Mouse (Mus musculus) forebrain, embryonic 11.5 days (tissue): Measurements from ENCODE around the gene Gldn. TPM values are rescaled to one million over a fixed set of nuclear protein-coding genes. Genes with fewer than 3 reads are reported as not detected.

ENCODE experiments used
- ATAC-seq: fragments of 200-750 bp; cut with Nextera tagmentation; replicated peaks from 2 replicates; pipeline ENCODE4 v1.8.0; 2017; ENCODE audit warnings: moderate TSS enrichment; ENCODE audit not compliant: low FRiP score
- DNase-seq: peaks from one replicate; pipeline ENCODE4 v3.0.0-alpha.2; 2017; ENCODE audit warnings: low spot score
- H3K27ac ChIP-seq: fragments of 300-500 bp; sonication (generic); 2 replicates; pipeline ENCODE4 v1.5.1; 2014; ENCODE audit warnings: low read depth, low read length
- H3K27me3 ChIP-seq: fragments of 300-500 bp; sonication (generic); 2 replicates; pipeline ENCODE4 v1.6.1; 2014; ENCODE audit warnings: mild to moderate bottlenecking, low read length, mixed read lengths; ENCODE audit not compliant: control insufficient read depth, insufficient read depth
- H3K36me3 ChIP-seq: fragments of 300-500 bp; sonication (generic); 2 replicates; pipeline ENCODE4 v1.6.1; 2014; ENCODE audit warnings: mild to moderate bottlenecking, low read length, moderate library complexity, mixed read lengths; ENCODE audit not compliant: control insufficient read depth, insufficient read depth
- H3K4me1 ChIP-seq: fragments of 300-500 bp; sonication (generic); replicated peaks from 2 replicates; pipeline ENCODE4 v1.6.1; 2014; ENCODE audit warnings: low read length, mixed read lengths; ENCODE audit not compliant: control insufficient read depth, insufficient read depth
- H3K4me2 ChIP-seq: fragments of 300-500 bp; sonication (generic); 2 replicates; pipeline ENCODE4 v1.6.1; 2014; ENCODE audit warnings: low read depth, mild to moderate bottlenecking, low read length, moderate library complexity, mixed read lengths; ENCODE audit not compliant: severe bottlenecking
- H3K4me3 ChIP-seq: fragments of 300-500 bp; sonication (generic); 2 replicates; pipeline ENCODE4 v1.5.1; 2014; ENCODE audit warnings: low read depth, low read length
- H3K9ac ChIP-seq: fragments of 300-500 bp; sonication (generic); 2 replicates; pipeline ENCODE4 v1.6.1; 2014; ENCODE audit warnings: low read length
- H3K9me3 ChIP-seq: fragments of 300-500 bp; sonication (generic); 2 replicates; pipeline ENCODE4 v1.6.1; 2016; ENCODE audit warnings: low read length, mixed read lengths; ENCODE audit not compliant: control insufficient read depth
- WGBS: fragments of 180-500 bp; shearing (Covaris S2); extraction: QIAGEN DNeasy Blood & Tissue Kit; methylation state at CpG from one replicate; pipeline ENCODE4 v1.1.7; 2014; 5-methylcytosine and 5-hydroxymethylcytosine counted together
- polyA plus RNA-seq: library from polyadenylated mRNA; unstranded; fragments of >200 nt; fragmentation: Nextera tagmentation; extraction: Ambion mirVana; gene quantifications from 2 replicates; pipeline ENCODE4 v1.2.1, GENCODE M21; 2014

Gldn gene
- 0.11 TPM in 1 of 2 replicates, not detected in the other for polyA plus RNA-seq

GRCm38 (mm10) chr9:54286331-54286987 lies at the start of gene Gldn:
Gene Gldn, plus strand, starts transcription at chr9:54286486.
- Histone ChIP-seq H3K4me3 (peak within 1 kb of the TSS; percentile 39), H3K9ac (peak within 1 kb of the TSS; percentile 55), H3K9me3 (no peaks in the 10 kb centered on the region), H3K4me2 (peak within 1 kb of the TSS; percentile 94), H3K4me1 (0 out of 2 replicates have a peak, but pooled peaks cover 2% of the 10 kb centered on the region), H3K27ac (no peak within 1 kb of the TSS), H3K27me3 (peaks cover 5% of the 10 kb centered on the region; the same call in 1 of the 2 replicates), H3K36me3 (no peaks in the 10 kb centered on the region)
- ATAC-seq (peak; percentile 56; the same call in 1 of the 2 replicates), DNase-seq (peak; percentile 70)
- 2% methylated on average over 61 of the region's 61 CpGs for WGBS

- 82% methylated on average over 3 of the region's 3 CpGs for WGBS
- DNase-seq: no peak
- no peak overlapping the region for H3K4me2 ChIP-seq
- H3K4me1 ChIP-seq: no peaks in the 10 kb centered on the region
- no peak overlapping the region for H3K9ac ChIP-seq
- no peak overlapping the region for H3K4me3 ChIP-seq
- H3K36me3 ChIP-seq: no peaks in the 10 kb centered on the region
- no peak for ATAC-seq
- no peaks in the 10 kb centered on the region for H3K27me3 ChIP-seq
- no peaks in the 10 kb centered on the region for H3K9me3 ChIP-seq
- H3K27ac ChIP-seq: no peak overlapping the region
Observed at GRCm38 (mm10) chr9:54244869-54245665, 41.2 kb upstream of the Gldn start.

- DNase-seq (no peak), ATAC-seq (no peak)
- Histone ChIP-seq H3K9me3 (no peaks in the 10 kb centered on the region), H3K4me1 (no peaks in the 10 kb centered on the region), H3K9ac (no peak overlapping the region), H3K27me3 (no peaks in the 10 kb centered on the region), H3K4me2 (no peak overlapping the region), H3K4me3 (no peak overlapping the region), H3K27ac (no peak overlapping the region), H3K36me3 (no peaks in the 10 kb centered on the region)
- 89% methylated on average over 4 of the region's 4 CpGs for WGBS
Observed at GRCm38 (mm10) chr9:54264754-54265153, 21.5 kb upstream of the Gldn start.

- Histone ChIP-seq H3K9me3 (no peaks in the 10 kb centered on the region), H3K4me1 (no peaks in the 10 kb centered on the region), H3K27me3 (no peaks in the 10 kb centered on the region), H3K9ac (no peak within 1 kb of the TSS), H3K4me2 (no peak within 1 kb of the TSS), H3K27ac (no peak within 1 kb of the TSS), H3K4me3 (no peak within 1 kb of the TSS), H3K36me3 (no peaks in the 10 kb centered on the region)
- no peak for ATAC-seq
- 87% methylated on average over 7 of the region's 7 CpGs for WGBS
- no peak for DNase-seq
Observed at GRCm38 (mm10) chr9:54268010-54268409, 18.3 kb upstream of the Gldn start, which contains the start of gene Cyp19a1. Gene Cyp19a1, minus strand, starts transcription at chr9:54268110.

- no peak overlapping the region for H3K4me2 ChIP-seq
- H3K9ac ChIP-seq: no peak overlapping the region
- no peak for DNase-seq
- H3K27me3 ChIP-seq: no peaks in the 10 kb centered on the region
- 87% methylated on average over 6 of the region's 6 CpGs for WGBS
- H3K4me1 ChIP-seq: no peaks in the 10 kb centered on the region
- H3K9me3 ChIP-seq: no peaks in the 10 kb centered on the region
- no peak overlapping the region for H3K4me3 ChIP-seq
- ATAC-seq: no peak
- H3K27ac ChIP-seq: no peak overlapping the region
- H3K36me3 ChIP-seq: no peaks in the 10 kb centered on the region
Observed at GRCm38 (mm10) chr9:54269987-54270386, 16.3 kb upstream of the Gldn start.

GRCm38 (mm10) chr9:54270889-54271288 lies 15.4 kb upstream of the Gldn start:
- Histone ChIP-seq H3K27me3 (no peaks in the 10 kb centered on the region), H3K4me3 (no peak overlapping the region), H3K36me3 (no peaks in the 10 kb centered on the region), H3K4me1 (no peaks in the 10 kb centered on the region), H3K9me3 (no peaks in the 10 kb centered on the region), H3K4me2 (no peak overlapping the region), H3K9ac (no peak overlapping the region), H3K27ac (no peak overlapping the region)
- no peak for ATAC-seq
- WGBS: 45% methylated on average over 5 of the region's 5 CpGs
- no peak for DNase-seq

- ATAC-seq (no peak), DNase-seq (no peak)
- Histone ChIP-seq H3K4me1 (no peaks in the 10 kb centered on the region), H3K9me3 (no peaks in the 10 kb centered on the region), H3K27ac (no peak overlapping the region), H3K27me3 (no peaks in the 10 kb centered on the region), H3K9ac (no peak overlapping the region), H3K4me2 (no peak overlapping the region), H3K36me3 (no peaks in the 10 kb centered on the region), H3K4me3 (no peak overlapping the region)
- WGBS: 95% methylated on average over 4 of the region's 4 CpGs
Observed at GRCm38 (mm10) chr9:54275283-54275682, 11.0 kb upstream of the Gldn start.

GRCm38 (mm10) chr9:54279046-54279589 lies 7.2 kb upstream of the Gldn start:
- no peak for ATAC-seq
- Histone ChIP-seq H3K27ac (no peak overlapping the region), H3K27me3 (no peaks in the 10 kb centered on the region), H3K4me1 (no peaks in the 10 kb centered on the region), H3K4me3 (no peak overlapping the region), H3K36me3 (no peaks in the 10 kb centered on the region), H3K9me3 (no peaks in the 10 kb centered on the region), H3K4me2 (no peak overlapping the region), H3K9ac (no peak overlapping the region)
- WGBS: 87% methylated on average over 12 of the region's 12 CpGs
- DNase-seq: no peak
